Mouse (Mus musculus) myocyte (in vitro differentiated cells): ENCODE results near the gene Rin3.

Source experiments
- CEBPB ChIP-seq: IDR thresholded peaks from 2 replicates; pipeline ENCODE4 v1.6.1; 2011; ENCODE audit warnings: mild to moderate bottlenecking, moderate library complexity; ENCODE audit not compliant: poor library complexity, insufficient read depth, severe bottlenecking
- E2F4 ChIP-seq: IDR thresholded peaks from one replicate; pipeline ENCODE4 v1.6.1; 2011; ENCODE audit warnings: mild to moderate bottlenecking, control low read depth, moderate library complexity; ENCODE audit not compliant: insufficient read depth
- MAX ChIP-seq: IDR thresholded peaks from one replicate; pipeline ENCODE4 v1.6.1; 2011; ENCODE audit warnings: low read depth, mild to moderate bottlenecking, control low read depth
- MYOD1 ChIP-seq, 3 experiments: IDR thresholded peaks; one replicate each; pipeline ENCODE4 v1.6.1; 2011; ENCODE audit warnings: control low read depth in 2 of 3, low read depth in 2 of 3, mild to moderate bottlenecking in 2 of 3, moderate library complexity in 1 of 3; ENCODE audit not compliant: insufficient read length in 2 of 3, control insufficient read depth in 1 of 3
- MYOG ChIP-seq, 3 experiments: IDR thresholded peaks; one replicate each; pipeline ENCODE4 v1.6.1; 2011; ENCODE audit warnings: control low read depth in 2 of 3, low read depth in 2 of 3, mild to moderate bottlenecking in 2 of 3; ENCODE audit not compliant: insufficient read length in 2 of 3, control insufficient read depth in 1 of 3, insufficient read depth in 1 of 3
- POLR2A ChIP-seq: IDR thresholded peaks from one replicate; pipeline ENCODE4 v1.6.1; 2011; ENCODE audit warnings: low read depth, mild to moderate bottlenecking, control low read depth, moderate library complexity; ENCODE audit not compliant: insufficient read length
- POLR2AphosphoS2 ChIP-seq: IDR thresholded peaks from one replicate; pipeline ENCODE4 v1.6.1; 2011; ENCODE audit warnings: low read depth, control low read depth; ENCODE audit not compliant: insufficient read length
- REST ChIP-seq: IDR thresholded peaks from one replicate; pipeline ENCODE4 v1.6.1; 2011; ENCODE audit warnings: mild to moderate bottlenecking, control low read depth, moderate library complexity; ENCODE audit not compliant: insufficient read depth, insufficient read length
- SRF ChIP-seq: IDR thresholded peaks from one replicate; pipeline ENCODE4 v1.6.1; 2011; ENCODE audit warnings: low read depth; ENCODE audit not compliant: control insufficient read depth, insufficient read length
- TCF12 ChIP-seq: IDR thresholded peaks from one replicate; pipeline ENCODE4 v1.6.1; 2011; ENCODE audit warnings: mild to moderate bottlenecking, control low read depth; ENCODE audit not compliant: poor library complexity, insufficient read depth, severe bottlenecking
- TCF3 ChIP-seq: IDR thresholded peaks from one replicate; pipeline ENCODE4 v1.6.1; 2011; ENCODE audit warnings: low read depth, control low read depth; ENCODE audit not compliant: insufficient read length
- USF1 ChIP-seq: IDR thresholded peaks from one replicate; pipeline ENCODE4 v1.6.1; 2011; ENCODE audit warnings: low read depth, mild to moderate bottlenecking, control low read depth, moderate library complexity

- TF ChIP-seq POLR2A = no peak
- no peak for TF ChIP-seq POLR2AphosphoS2
- no peak for TF ChIP-seq SRF
- no peak for TF ChIP-seq USF1
- no peak for TF ChIP-seq E2F4
- no peak for TF ChIP-seq MYOG (IDR thresholded peaks at IDR 0.05; ENCODE audit: control insufficient read depth in 1 of 3, insufficient read depth in 1 of 3, insufficient read length in 2 of 3, low read depth in 2 of 3)
- no peak for TF ChIP-seq TCF12
- TF ChIP-seq MYOD1 (IDR thresholded peaks at IDR 0.05; ENCODE audit: control insufficient read depth in 1 of 3, insufficient read length in 2 of 3, low read depth in 2 of 3) = no peak
- no peak for TF ChIP-seq MAX
- TF ChIP-seq TCF3 = no peak
- TF ChIP-seq CEBPB = no peak
- TF ChIP-seq REST = no peak
Observed at GRCm38 (mm10) chr12:102269144-102269543, 13.7 kb upstream of the Rin3 start.
